Mouse (Mus musculus): ENCODE data around the gene Draxin. TPM values are rescaled to one million over a fixed set of nuclear protein-coding genes. Genes with fewer than 3 reads are reported as not detected.
"Not testable (repeated sequence)": the region's sequence is repeated elsewhere in the genome, so short reads cannot be mapped to it uniquely, and the experiment has no call there.

Draxin gene
- total RNA-seq (2015; ENCODE audit: low replicate concordance) (0.42 TPM in 1 of 2 replicates, not detected in the other), total RNA-seq (2017; ENCODE audit: low replicate concordance) (not detected in 2 replicates)

DNA sequence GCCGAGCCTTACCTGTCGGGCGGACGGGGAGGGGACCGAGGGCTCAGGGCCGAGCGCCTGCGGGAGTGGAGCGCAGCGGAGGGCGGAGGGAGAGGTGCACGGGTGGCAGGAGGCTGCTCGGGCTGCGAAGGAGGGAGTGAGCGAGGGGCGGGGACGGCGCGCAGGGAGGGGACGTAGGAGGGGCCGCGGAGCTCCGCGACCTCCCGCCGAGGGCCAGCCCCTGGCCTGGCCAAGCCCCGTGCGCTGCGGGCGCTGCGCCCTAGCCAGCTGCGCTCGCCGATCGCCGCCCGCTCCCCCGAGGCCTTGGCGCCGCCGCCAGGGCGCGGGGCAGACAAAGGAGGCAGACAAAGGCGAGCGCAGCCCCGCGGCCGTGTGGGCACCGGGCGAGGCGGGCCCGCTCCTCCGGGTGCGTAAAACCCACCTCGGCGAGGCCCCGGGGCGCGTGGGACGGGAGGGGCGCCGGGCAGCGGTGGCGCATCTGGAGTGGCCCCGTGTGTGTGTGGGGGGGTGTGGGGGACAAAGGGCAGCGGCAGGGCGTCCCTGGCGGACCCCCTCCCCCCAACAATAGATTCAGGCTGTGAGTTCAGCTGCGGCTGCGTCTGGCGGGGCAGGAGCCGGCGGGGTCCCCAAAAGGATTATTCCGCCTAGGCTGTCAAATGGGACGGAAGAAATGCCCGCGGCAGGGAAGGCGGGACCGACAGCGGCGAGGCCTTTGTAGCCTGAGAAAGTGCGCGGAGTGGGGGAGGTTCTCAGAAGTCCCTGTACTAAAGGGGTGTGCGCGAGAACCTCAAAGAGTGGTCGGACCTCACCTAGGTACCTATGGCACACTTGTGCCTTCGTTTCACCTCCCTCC, at the start of gene Draxin:
Gene Draxin, minus strand, starts transcription at position 138 of the 853 bp plus-strand sequence.
- ATAC-seq (replicated peaks; ENCODE audit: low FRiP score, poor library complexity, severe bottlenecking), result no peak

GRCm38 (mm10) chr4:148177716-148178115, 47.2 kb upstream of the Draxin start:
- ATAC-seq (replicated peaks; ENCODE audit: low FRiP score, poor library complexity, severe bottlenecking), result no peak

DNA sequence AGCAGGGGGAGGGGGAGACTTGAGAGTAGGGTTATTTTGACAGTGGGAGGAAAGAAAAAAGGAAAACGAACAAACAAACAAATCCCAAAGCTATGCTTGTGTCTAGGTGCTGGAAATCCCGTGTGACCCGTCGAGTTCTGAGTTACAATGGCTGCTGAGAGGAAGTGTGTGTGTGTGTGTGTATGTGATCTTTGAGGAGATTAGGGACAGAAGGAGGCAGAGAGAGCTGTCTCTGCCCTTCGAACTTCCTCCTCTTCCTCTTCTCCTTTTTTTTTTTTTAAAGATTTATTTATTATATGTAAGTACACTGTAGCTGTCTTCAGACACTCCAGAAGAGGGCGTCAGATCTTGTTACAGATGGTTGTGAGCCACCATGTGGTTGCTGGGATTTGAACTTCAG, 46.1 kb upstream of the Draxin start:
- ATAC-seq (replicated peaks; ENCODE audit: low FRiP score, poor library complexity, severe bottlenecking), result not testable (repeated sequence)

GRCm38 (mm10) chr4:148174495-148174862, 44.0 kb upstream of the Draxin start:
- ATAC-seq (replicated peaks; ENCODE audit: low FRiP score, poor library complexity, severe bottlenecking), result no peak

GRCm38 (mm10) chr4:148173811-148174494, 43.5 kb upstream of the Draxin start:
- ATAC-seq (replicated peaks; ENCODE audit: low FRiP score, poor library complexity, severe bottlenecking), result no peak

DNA sequence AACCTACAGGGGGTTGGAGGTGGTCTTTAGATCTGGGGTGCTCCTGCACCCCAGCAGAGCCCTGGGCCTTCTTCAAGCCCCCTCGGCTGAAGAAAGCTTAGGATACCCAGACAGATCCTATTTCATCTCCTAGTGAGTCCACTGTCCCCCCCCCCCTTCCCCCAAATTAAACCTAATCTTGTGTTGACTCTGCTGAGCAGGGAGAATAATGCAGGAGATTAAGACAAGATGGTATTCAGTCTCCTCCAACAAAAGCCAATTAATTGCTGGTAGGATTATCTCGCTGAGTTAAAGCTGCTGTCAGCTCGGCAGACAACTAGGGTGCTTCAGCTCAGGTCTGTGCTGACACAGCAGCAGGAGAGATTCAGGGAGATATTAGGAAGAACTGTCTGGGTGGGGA, 40.8 kb upstream of the Draxin start:
- no peak for ATAC-seq (replicated peaks; ENCODE audit: low FRiP score, poor library complexity, severe bottlenecking)

DNA sequence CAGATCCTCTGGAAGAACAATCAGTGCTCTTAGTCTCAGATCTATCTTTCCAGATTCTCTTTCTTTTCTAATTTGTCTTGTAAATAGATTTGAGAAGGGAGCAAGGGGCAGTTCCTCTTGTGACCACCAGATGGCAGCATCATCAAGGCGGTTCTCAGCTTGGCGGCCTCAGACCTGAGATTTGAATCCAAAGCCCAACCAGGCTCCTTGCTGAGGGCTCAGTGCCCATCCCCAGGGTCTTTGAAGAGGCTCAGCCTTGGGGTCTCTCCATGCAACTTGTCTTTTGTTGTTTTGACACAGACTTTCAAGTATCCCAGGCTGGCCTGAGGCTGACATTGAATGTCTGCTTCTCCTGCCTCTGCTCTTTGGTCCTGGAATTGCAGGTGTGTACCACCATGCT, 40.3 kb upstream of the Draxin start:
- ATAC-seq (replicated peaks; ENCODE audit: low FRiP score, poor library complexity, severe bottlenecking), result 0 out of 2 replicates have a peak, but pooled peaks have one; percentile 40

DNA sequence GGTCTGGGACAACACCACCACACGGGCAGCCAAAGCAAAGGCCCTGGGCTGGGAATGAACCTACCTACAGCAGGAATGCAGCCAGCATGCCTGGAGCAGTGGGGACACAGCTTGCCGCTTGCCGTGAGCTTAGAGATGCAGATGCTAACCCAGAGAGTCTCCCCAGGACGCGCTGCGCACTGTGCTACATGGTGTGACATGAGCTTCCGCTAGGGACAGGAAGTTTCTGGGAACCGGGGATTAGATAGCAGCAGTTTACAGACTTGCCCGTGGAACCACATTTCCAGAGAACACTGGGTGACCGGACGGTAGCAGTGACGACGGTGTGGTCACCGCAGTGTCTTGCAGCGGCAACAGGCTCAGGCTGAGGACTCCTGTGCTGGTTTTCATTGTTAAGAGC, 39.1 kb upstream of the Draxin start:
- ATAC-seq (replicated peaks; ENCODE audit: low FRiP score, poor library complexity, severe bottlenecking), result no peak

GRCm38 (mm10) chr4:148168287-148168686, 37.8 kb upstream of the Draxin start:
- ATAC-seq (replicated peaks; ENCODE audit: low FRiP score, poor library complexity, severe bottlenecking), result peak; percentile 79

GRCm38 (mm10) chr4:148166986-148167385, 36.5 kb upstream of the Draxin start:
- no peak for ATAC-seq (replicated peaks; ENCODE audit: low FRiP score, poor library complexity, severe bottlenecking)

GRCm38 (mm10) chr4:148166431-148166830, 35.9 kb upstream of the Draxin start:
- ATAC-seq (replicated peaks; ENCODE audit: low FRiP score, poor library complexity, severe bottlenecking), result no peak

GRCm38 (mm10) chr4:148165551-148165950, 35.1 kb upstream of the Draxin start:
- ATAC-seq (replicated peaks; ENCODE audit: low FRiP score, poor library complexity, severe bottlenecking), result no peak

GRCm38 (mm10) chr4:148164461-148164860, 34.0 kb upstream of the Draxin start:
- no peak for ATAC-seq (replicated peaks; ENCODE audit: low FRiP score, poor library complexity, severe bottlenecking)

GRCm38 (mm10) chr4:148164002-148164439, 33.5 kb upstream of the Draxin start:
- ATAC-seq (replicated peaks; ENCODE audit: low FRiP score, poor library complexity, severe bottlenecking), result no peak

DNA sequence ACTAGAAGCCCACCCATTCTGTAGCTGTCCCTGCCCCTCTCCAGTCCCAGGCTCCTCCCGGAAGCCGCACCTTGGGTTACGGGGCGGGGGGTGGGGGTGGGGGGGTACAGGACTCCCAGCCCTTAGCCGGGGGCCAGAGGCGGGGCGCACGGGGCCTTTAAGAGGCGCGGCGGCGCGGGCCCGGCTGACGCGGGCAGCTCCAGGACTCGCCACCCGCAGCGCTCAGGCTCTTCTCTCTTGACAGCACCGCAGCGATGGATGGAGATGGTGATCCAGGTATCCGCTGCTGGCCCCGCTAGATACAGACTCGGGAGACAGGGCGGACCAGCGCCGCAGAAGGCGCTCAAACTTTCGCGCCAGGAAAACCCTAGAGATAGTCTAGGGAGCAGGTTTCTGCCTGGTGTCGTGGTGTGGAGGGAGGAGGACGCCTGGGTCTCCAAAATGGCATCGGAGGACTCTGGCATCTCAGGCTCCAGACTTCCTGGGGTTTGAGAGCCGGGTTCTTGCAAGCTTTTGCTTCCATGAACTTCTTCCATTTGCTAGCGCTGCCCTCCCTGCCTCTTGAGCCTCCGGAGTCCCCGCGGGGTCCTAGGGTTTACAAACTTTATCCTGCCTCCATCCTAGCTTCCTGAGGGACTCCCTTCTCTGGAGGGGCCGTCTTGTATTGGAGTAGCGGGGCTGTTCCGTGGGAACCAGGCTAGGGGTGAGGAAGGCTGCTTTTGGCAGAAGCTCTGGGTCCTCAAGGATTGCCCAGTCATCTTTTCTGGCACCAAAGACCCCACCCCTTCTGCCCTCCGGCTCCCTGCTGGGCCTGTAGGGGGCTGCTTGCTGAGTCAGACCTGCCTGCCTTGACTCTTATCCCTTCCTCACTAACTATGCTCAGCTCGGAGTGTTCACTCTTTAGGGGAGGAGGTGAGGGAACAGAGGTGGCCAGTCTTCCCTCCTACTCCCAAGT, 30.2 kb upstream of the Draxin start, which contains the start of the genes Fbxo44 and Fbxo2:
Gene Fbxo44, minus strand, starts transcription at position 47 of the 955 bp plus-strand sequence.
Gene Fbxo2, plus strand, starts transcription at position 186 of the 955 bp plus-strand sequence.
- ATAC-seq (replicated peaks; ENCODE audit: low FRiP score, poor library complexity, severe bottlenecking), result no peak

DNA sequence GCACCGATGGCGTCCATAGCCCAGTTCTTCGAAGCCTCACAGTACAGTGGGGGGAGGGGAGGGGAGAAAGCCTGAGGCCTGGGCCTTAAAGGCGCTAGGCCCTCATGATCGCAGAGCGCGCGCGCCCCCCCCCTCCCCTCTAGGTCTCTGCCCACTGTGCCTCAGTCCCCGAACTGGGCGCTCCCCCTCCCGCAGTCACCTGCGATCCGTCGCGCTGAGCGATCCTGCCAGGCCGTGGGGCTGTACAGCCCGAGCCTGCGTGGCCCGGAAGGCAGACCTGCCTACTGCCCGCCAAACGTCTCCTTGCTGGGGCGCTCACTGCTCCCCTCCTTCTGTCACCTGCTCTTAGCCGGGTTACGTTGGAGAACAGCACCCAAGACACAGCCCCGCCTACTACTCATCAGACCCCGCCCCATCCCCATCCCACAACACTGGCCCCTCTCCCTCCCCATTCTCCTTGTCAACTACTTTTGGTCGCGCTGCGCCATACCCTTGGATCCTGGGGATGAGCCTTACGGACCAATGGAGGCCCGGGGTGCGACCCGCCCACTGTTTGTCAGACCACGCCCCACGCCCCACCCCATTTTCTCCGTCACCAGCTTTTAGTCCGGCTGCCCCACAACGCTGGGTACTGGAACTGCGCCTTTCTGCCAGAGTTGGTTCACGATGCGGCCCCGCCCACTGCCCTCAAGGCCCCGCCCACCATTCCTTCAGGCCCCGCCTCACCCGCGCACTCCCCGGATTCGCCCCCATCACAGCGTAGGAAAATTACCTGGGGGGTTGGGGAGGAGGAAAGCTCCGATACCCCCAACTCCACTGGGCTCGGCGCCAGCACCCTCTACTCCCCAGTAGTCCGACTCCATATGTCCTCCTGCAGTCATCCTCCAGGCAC, 29.3 kb upstream of the Draxin start:
- ATAC-seq (replicated peaks; ENCODE audit: low FRiP score, poor library complexity, severe bottlenecking), result peak; percentile 82

- ATAC-seq (replicated peaks; ENCODE audit: low FRiP score, poor library complexity, severe bottlenecking), result no peak
These were observed 28.2 kb upstream of the Draxin start for GRCm38 (mm10) chr4:148158436-148159348.

GRCm38 (mm10) chr4:148154982-148155381, 24.5 kb upstream of the Draxin start:
- ATAC-seq (replicated peaks; ENCODE audit: low FRiP score, poor library complexity, severe bottlenecking), result no peak
